Comparison of ENCODE assay signal across 9 mouse cellular contexts in the genomic region with DNA sequence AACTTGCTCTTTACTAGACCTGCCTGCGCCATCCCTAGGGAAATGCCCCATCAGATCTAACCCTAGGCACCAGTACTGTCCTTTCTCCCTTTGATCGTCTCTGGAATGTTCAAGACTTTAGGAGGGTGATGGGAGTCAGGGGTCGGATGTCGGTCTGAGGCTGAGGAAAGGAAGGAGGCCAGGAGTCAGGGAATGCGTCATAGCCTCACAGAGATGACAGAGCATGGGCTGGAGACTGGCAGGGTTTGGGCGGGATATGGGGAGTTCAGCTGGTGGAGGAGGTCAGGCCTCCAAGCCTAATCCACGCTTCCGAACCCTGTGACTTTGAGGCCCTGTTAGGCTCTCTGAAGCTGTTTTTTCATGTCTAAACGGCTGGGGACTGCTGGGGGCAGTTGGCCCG. TPM values are rescaled to one million over a fixed set of nuclear protein-coding genes. Genes with fewer than 3 reads are reported as not detected.
DNase-seq lines count a peak whose midpoint lies in the region; ATAC-seq and TF ChIP-seq lines count a peak whose summit lies in the region.
"Had no signal": no experiment of that assay in that cellular context is flagged by ENCODE, and none has a peak within 500 bp of the region (broad histone marks: within the 10 kb centered on the region; RNA-seq: fewer than 3 reads in every experiment).

No protein-coding gene starts in this region.

- intact Hi-C loops in heart, postnatal 14 days (cut with DNase I): loop anchor here (5.0 kb wide), 2 partner anchors 39 to 266 kb away; no protein-coding TSS in a partner anchor

- no peak for TF ChIP-seq POLR2A in ES-Bruce4 (IDR thresholded peaks at IDR 0.05; ENCODE audit: insufficient read depth, low read length)

- no peak overlapping the region for H3K27ac ChIP-seq in heart, embryonic 14.5 days (replicated peaks in 1 of 2; ENCODE audit: control insufficient read depth in 1 of 2, insufficient read depth in 1 of 2, low read depth in 2 of 2, low read length in 2 of 2)
- no peak overlapping the region for H3K27ac ChIP-seq in ES-Bruce4 (ENCODE audit: insufficient read depth, low read length)
- H3K27ac ChIP-seq in forebrain, embryonic 16.5 days (ENCODE audit: low read length): no peak overlapping the region

- H3K4me1 ChIP-seq in heart, embryonic 14.5 days (ENCODE audit: control insufficient read depth in 2 of 2, insufficient read depth in 2 of 2, low read length in 2 of 2): peaks cover 13 to 17% of the 10 kb centered on the region in 2 experiments
- no peaks in the 10 kb centered on the region for H3K4me1 ChIP-seq in ES-Bruce4 (ENCODE audit: control insufficient read depth, insufficient read depth, low read length)
- H3K4me1 ChIP-seq in forebrain, embryonic 16.5 days (replicated peaks; ENCODE audit: control insufficient read depth, insufficient read depth, low read length): peaks cover 14% of the 10 kb centered on the region

- peaks cover 24% of the 10 kb centered on the region for H3K27me3 ChIP-seq in heart, embryonic 14.5 days (ENCODE audit: control insufficient read depth, insufficient read depth, low read length)
- H3K27me3 ChIP-seq in ES-Bruce4 (ENCODE audit: control insufficient read depth, insufficient read depth, low read length, poor library complexity, severe bottlenecking): no peaks in the 10 kb centered on the region
- H3K27me3 ChIP-seq in forebrain, embryonic 16.5 days (replicated peaks; ENCODE audit: control insufficient read depth, insufficient read depth, low read length): peaks cover 6% of the 10 kb centered on the region; the same call in 1 of the 2 replicates

- WGBS in heart, embryonic 14.5 days: 12% methylated on average over 10 of the region's 10 CpGs
- WGBS in forebrain, embryonic 16.5 days: 6% methylated on average over 10 of the region's 10 CpGs

- DNase-seq in heart, postnatal 14 days: no peak
- peak; percentile 50 for DNase-seq in mesoderm, embryonic 11.5 days (ENCODE audit: low read depth, low spot score)
- no peak for DNase-seq in adrenal gland, postnatal 14 days
- no peak for DNase-seq in cerebellum, adult 9-10 months
- DNase-seq: right cerebral cortex, postnatal 4 days had no signal

- H3K4me2 ChIP-seq in heart, embryonic 14.5 days (ENCODE audit: low read length): peak overlapping the region; percentile 98
- peak overlapping the region; percentile 87 for H3K4me2 ChIP-seq in forebrain, embryonic 16.5 days (ENCODE audit: low read length)

- H3K9ac ChIP-seq in heart, embryonic 14.5 days (ENCODE audit: low read length): 0 out of 2 replicates have a peak overlapping the region, but pooled peaks have one; percentile 4
- no peak overlapping the region for H3K9ac ChIP-seq in ES-Bruce4 (ENCODE audit: low read depth, poor library complexity, severe bottlenecking)
- no peak overlapping the region for H3K9ac ChIP-seq in forebrain, embryonic 16.5 days (replicated peaks; ENCODE audit: low read depth, low read length)

- H3K4me3 ChIP-seq in heart, embryonic 14.5 days (ENCODE audit: control insufficient read depth in 1 of 2, insufficient read depth in 1 of 2, low read depth in 1 of 2, low read length in 2 of 2): peak overlapping the region in 1 of 2 experiments; percentile 4; a peak in 1 of 4 replicates
- H3K4me3 ChIP-seq in ES-Bruce4 (ENCODE audit: low read depth, low read length): peak overlapping the region; percentile 37; the same call in 1 of the 2 replicates
- no peak overlapping the region for H3K4me3 ChIP-seq in forebrain, embryonic 16.5 days (replicated peaks; ENCODE audit: low read length)

- no peaks in the 10 kb centered on the region for H3K36me3 ChIP-seq in heart, embryonic 14.5 days (ENCODE audit: control insufficient read depth, insufficient read depth, low read length)
- H3K36me3 ChIP-seq in ES-Bruce4 (ENCODE audit: control insufficient read depth, insufficient read depth, low read length, poor library complexity, severe bottlenecking): no peaks in the 10 kb centered on the region
- H3K36me3 ChIP-seq in forebrain, embryonic 16.5 days (ENCODE audit: control insufficient read depth, insufficient read depth): no peaks in the 10 kb centered on the region

- TF ChIP-seq CTCF in ES-Bruce4 (IDR thresholded peaks at IDR 0.05; ENCODE audit: low read depth, low read length): no peak

- TF ChIP-seq EP300 in ES-Bruce4 (IDR thresholded peaks at IDR 0.05; ENCODE audit: insufficient read depth, low read depth, low read length): no peak

- no peak for ATAC-seq in heart, embryonic 14.5 days (ENCODE audit: insufficient number of reproducible peaks, insufficient read depth, low FRiP score, low read depth)
- no peak for ATAC-seq in forebrain, embryonic 16.5 days
- ATAC-seq in megakaryocyte progenitor cell, adult 5-6 weeks (replicated peaks; ENCODE audit: poor library complexity): no peak

- H3K9me3 ChIP-seq in heart, embryonic 14.5 days (ENCODE audit: control insufficient read depth, low read length): no peaks in the 10 kb centered on the region
- no peaks in the 10 kb centered on the region for H3K9me3 ChIP-seq in ES-Bruce4 (replicated peaks; ENCODE audit: control insufficient read depth, insufficient read depth, low read length, poor library complexity, severe bottlenecking)
- H3K9me3 ChIP-seq in forebrain, embryonic 16.5 days (ENCODE audit: control insufficient read depth, low read length): no peaks in the 10 kb centered on the region

RNA-seq across cellular contexts. Expression of a gene that starts 1.3 kb away (rescaled TPM):
- 0.20 and 0.58 TPM in 2 replicates for polyA plus RNA-seq in heart, embryonic 14.5 days (2014; fragmentation: Nextera tagmentation; extraction: Ambion mirVana)
- total RNA-seq in heart, postnatal 14 days (2021): under 1 TPM in 1 of 2 experiments, not detected in 1; 0.22 TPM
- polyA plus RNA-seq in ES-Bruce4 (2011; ENCODE audit: insufficient read depth, insufficient read length, low read depth, missing spikeins): 0.26 and 0.52 TPM in 2 replicates
- 0.57 and 1.4 TPM in 2 replicates for polyA plus RNA-seq in forebrain, embryonic 16.5 days (2015; fragmentation: Nextera tagmentation; extraction: Ambion mirVana)
- total RNA-seq in adrenal gland, postnatal 14 days (2021): 0.19 TPM in 2 replicates
- total RNA-seq in megakaryocyte progenitor cell, adult 5-6 weeks (2015): not detected in 2 replicates
- total RNA-seq in megakaryocyte progenitor cell, adult 5-6 weeks (2017): 0.08 TPM in 1 of 2 replicates, not detected in the other

RNA-seq across cellular contexts. Expression of a gene that starts 1.7 kb away (rescaled TPM):
- 0.42 and 0.82 TPM in 2 replicates for polyA plus RNA-seq in heart, embryonic 14.5 days (2014; fragmentation: Nextera tagmentation; extraction: Ambion mirVana)
- total RNA-seq in heart, postnatal 14 days (2021): not detected
- 9.6 and 12.4 TPM in 2 replicates for polyA plus RNA-seq in ES-Bruce4 (2011; ENCODE audit: insufficient read depth, insufficient read length, low read depth, missing spikeins)
- polyA plus RNA-seq in forebrain, embryonic 16.5 days (2015; fragmentation: Nextera tagmentation; extraction: Ambion mirVana): 0.88 and 1.1 TPM in 2 replicates
- total RNA-seq in adrenal gland, postnatal 14 days (2021): 2.4 and 5.0 TPM in 2 replicates
- not detected in 2 replicates for total RNA-seq in megakaryocyte progenitor cell, adult 5-6 weeks (2015)
- total RNA-seq in megakaryocyte progenitor cell, adult 5-6 weeks (2017): not detected in 2 replicates

RNA-seq across cellular contexts. Expression of a gene that starts 27.0 kb away (rescaled TPM):
- 1.6 and 2.3 TPM in 2 replicates for polyA plus RNA-seq in heart, embryonic 14.5 days (2014; fragmentation: Nextera tagmentation; extraction: Ambion mirVana)
- 10 to 100 TPM; 22.4 to 22.5 TPM for total RNA-seq in heart, postnatal 14 days (2021)
- 3.8 TPM in 2 replicates for polyA plus RNA-seq in ES-Bruce4 (2011; ENCODE audit: insufficient read depth, insufficient read length, low read depth, missing spikeins)
- polyA plus RNA-seq in forebrain, embryonic 16.5 days (2015; fragmentation: Nextera tagmentation; extraction: Ambion mirVana): 2.1 and 2.3 TPM in 2 replicates
- 35.3 and 61.4 TPM in 2 replicates for total RNA-seq in adrenal gland, postnatal 14 days (2021)
- total RNA-seq in megakaryocyte progenitor cell, adult 5-6 weeks (2015): 3.6 and 4.6 TPM in 2 replicates
- total RNA-seq in megakaryocyte progenitor cell, adult 5-6 weeks (2017): 0.87 and 6.1 TPM in 2 replicates

RNA-seq across cellular contexts. Expression of a gene that starts 49.3 kb away (rescaled TPM):
- polyA plus RNA-seq in heart, embryonic 14.5 days (2014; fragmentation: Nextera tagmentation; extraction: Ambion mirVana): 0.34 and 0.42 TPM in 2 replicates
- 1 to 10 TPM in 1 of 2 experiments, under 1 TPM in 1; 0.84 to 2.4 TPM for total RNA-seq in heart, postnatal 14 days (2021)
- polyA plus RNA-seq in ES-Bruce4 (2011; ENCODE audit: insufficient read depth, insufficient read length, low read depth, missing spikeins): 12.6 and 15.2 TPM in 2 replicates
- polyA plus RNA-seq in forebrain, embryonic 16.5 days (2015; fragmentation: Nextera tagmentation; extraction: Ambion mirVana): 0.47 and 0.52 TPM in 2 replicates
- 5.3 and 6.2 TPM in 2 replicates for total RNA-seq in adrenal gland, postnatal 14 days (2021)
- total RNA-seq in megakaryocyte progenitor cell, adult 5-6 weeks (2015): 1.9 and 2.0 TPM in 2 replicates
- total RNA-seq in megakaryocyte progenitor cell, adult 5-6 weeks (2017): 3.9 and 5.2 TPM in 2 replicates
